Mouse (Mus musculus): ENCODE measurements around the gene Ptpn7.

Ptpn7 gene

DNA sequence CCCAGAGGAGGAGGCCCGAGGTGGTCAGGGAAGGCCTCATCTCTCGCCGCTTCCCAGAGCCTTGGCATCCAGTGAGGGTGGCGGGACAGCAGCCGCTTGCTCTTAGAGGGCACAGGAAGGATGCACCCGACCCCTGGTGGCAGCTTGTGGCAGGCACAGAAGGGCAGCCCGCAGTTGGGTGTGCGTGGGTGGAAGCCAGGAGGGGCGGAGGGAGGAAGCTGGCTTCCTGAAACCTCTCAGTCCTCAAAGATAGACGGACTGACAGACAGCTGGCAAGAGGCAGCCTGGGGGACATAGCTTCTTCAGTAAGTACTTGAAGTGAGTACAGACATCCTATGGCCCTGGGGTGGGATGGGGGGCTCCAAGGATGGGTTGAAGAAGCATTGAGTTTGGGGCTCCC, at the start of gene Ptpn7:
Gene Ptpn7 (plus strand): TSS at position 228 of the 400 bp plus-strand sequence.
- peak; percentile 96 for DNase-seq (ENCODE audit: low read depth, low spot score)

DNA sequence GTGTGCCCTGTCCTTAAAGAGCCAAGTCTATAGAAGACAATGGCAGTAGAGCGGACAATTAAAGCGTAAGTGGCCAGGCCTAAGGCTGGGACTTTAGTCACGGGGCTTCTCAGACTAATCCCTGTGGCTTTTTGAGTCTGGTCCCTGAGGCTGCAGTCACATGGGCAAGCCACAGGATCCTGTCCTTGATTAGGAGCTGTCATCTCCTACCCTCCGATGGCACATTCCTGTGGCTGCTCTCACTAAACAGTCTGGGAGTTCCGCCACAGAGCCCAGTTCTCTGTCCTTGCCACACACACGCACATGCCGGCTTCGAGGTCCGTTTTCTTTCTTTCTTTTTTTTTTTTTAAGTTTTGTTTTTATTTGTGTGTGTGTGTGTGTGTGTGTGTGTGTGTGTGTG, 49.0 kb upstream of the Ptpn7 start:
- no peak for DNase-seq (ENCODE audit: low read depth, low spot score)

DNA sequence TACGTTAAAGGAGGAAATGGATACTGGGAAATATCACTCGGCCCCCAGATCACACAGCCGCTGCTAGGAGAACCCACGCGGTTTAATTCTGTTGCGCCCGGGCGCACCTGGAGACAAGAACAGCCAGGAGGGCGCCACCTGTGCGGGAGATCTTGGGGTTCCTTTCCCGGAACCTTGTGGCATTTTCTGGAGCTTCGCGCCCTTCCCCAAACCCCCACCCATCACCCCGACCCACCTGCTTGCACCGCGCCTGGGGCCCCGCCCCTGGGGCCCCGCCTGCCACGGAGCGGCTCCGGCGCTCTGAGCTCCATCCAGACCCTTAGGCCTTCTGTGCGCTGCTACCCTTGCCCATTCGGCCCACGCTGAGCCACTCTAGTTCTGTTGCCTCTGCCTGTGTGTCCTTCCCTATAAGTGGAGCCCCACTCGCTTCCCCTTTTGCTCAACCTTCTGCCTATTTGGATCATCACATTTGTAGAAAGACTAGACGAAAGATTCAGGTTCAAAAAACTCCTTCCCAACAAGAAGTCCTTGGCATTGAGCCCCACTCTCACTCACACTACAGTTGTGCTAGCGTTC, 47.1 kb upstream of the Ptpn7 start:
- DNase-seq (ENCODE audit: low read depth, low spot score) = no peak

DNA sequence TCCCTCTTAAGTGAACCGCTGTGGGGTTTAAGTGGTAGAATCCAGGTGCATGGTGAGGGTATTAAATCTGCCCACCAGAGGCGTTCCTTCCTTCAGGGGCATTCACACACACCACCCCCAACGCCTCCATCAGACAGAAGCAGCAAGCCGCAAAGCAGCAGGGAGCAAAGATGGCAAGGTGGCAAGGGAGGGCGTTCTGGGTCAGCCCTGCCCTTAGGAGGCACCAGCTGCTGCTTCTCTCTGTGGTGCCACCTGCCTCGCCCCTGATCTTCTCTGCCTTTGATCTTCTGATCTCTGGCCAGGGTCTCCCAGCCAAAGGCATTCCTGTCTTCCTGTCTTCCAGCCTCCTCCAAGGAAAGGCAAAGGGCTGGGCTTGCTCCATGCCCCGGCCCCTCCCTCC, 46.5 kb upstream of the Ptpn7 start:
- no peak for DNase-seq (ENCODE audit: low read depth, low spot score)

DNA sequence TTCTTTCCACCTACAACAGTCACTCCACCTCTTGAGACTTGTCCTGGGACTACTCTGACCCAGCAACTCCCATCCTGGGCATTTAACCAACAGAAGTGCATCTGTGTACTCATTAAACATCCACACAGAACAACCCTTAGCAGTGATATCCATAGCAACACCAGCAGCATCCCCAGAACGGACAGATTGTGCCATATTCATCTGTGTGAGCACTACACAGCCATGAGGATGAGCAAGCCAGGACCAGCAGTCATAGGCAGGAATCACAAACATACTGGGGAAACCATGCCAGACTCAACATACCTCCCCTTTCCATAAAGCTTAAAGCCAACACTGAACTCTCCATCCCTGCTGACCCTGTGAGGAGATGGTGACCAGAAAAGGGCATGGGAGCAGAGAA, 45.1 kb upstream of the Ptpn7 start:
- DNase-seq (ENCODE audit: low read depth, low spot score) = no peak

DNA sequence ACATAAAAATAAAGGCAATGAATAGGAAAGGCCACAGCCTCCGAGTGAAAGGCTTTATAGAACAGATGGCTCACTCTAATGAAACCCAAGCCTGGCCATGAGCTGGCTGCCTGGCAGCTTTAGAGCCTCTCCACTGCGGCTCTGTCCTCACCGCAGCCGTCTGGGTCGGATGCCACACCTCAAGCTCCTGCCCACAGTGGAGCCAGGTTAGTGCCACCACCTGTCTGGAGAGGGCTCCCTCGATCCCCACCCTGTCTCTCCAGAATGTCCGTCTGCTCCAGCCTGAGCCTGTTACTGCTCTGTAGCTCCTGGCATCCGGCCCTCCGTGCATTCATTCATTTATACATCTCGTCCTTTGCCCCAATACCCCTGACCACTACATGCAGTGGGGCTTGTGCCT, 42.9 kb upstream of the Ptpn7 start:
- no peak for DNase-seq (ENCODE audit: low read depth, low spot score)

DNA sequence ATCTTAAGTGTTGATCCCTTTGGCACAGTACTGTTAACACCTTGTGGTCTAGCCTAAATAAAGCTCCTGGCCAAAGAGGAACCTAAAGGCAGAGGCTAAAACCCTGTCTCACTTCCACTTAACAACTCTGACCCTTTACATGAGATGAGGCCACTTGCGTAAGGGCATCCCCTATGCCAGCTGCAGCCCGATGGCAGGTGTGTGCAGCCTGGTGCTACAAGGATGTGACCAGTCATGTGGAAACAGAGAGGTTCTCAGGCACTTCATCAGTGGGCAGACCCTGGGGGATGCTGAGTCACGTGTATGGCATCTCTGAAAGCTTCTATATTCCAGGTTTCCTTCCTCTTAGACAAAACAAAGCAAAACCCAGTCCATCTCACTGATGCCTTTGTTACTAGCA, 41.6 kb upstream of the Ptpn7 start:
- DNase-seq (ENCODE audit: low read depth, low spot score) = no peak

DNA sequence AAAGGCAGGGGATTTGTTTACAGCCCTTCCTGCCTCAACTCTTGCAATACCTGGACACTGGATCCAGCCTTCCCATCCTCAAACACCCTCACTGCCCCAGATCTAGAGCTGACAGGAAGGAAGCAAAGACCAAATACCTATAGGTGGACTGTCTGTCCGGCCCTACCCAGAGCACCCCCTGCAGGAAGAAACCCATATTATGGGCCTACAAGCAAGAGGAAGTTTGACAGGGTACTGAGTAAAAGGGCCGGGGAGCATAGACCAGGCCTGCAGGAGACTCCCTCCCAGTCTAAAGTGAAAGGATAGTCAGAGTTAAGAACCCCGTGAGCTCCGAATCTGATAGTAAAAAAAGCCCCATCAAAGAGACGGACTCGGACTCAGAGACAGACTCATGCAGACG, 37.8 kb upstream of the Ptpn7 start:
- DNase-seq (ENCODE audit: low read depth, low spot score) = no peak

DNA sequence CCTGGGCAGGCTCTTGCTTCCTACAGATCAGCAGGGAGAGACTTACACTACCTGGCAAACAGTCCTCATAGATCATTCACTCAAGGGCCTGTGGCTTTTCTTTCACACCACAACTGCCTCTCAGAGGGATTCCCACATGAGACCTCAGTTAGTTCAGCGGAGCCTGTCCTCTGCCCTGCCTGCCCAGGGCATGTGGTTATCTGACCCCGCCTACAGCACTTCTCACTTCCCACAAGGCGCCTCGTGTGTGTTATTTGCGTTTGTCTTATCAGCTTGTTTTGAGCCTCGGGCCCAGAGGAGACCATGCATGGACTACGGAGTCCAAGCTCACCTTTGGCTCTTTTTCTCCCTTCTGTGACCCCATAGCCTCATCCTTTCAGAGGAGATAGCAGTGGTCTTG, 37.3 kb upstream of the Ptpn7 start:
- DNase-seq (ENCODE audit: low read depth, low spot score) = no peak

DNA sequence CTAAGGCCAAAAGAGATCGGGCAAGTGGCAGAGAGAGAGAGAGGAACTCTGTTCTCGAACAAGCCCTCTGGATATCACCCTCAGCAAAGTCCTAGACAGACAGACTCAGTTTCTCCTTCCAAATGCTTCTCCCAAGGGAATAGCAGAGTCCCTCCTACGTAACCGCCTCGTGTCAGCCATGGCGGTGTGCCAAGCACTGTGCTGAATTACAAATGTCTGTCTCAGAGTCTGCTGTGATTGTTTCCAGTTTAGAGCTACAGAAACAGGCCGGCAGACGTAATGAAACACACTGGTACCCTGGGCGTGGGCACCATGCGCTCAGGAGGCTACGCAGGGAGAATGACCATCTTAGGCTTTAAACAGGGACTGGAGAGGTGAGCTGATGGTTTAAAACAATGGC, 36.2 kb upstream of the Ptpn7 start:
- no peak for DNase-seq (ENCODE audit: low read depth, low spot score)

DNA sequence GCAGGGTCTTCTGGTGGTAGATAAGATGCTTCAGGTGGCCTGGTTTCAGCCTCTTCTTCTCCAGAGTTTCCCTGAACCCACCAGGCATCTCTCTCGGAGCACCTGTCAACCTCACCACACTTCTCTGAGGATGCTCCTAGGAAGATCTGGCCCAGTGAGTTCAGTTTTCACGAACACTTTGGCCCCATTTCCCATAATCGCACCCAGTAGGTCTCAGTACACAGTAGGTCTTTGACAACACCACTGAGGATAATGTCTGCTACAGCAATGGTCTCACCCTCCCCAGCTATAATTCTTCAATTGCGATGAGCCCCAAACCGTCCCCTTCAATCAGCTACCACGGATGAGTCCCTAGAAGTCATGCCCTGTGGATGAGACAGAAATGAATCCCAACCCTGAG, 35.1 kb upstream of the Ptpn7 start:
- DNase-seq (ENCODE audit: low read depth, low spot score) = no peak

DNA sequence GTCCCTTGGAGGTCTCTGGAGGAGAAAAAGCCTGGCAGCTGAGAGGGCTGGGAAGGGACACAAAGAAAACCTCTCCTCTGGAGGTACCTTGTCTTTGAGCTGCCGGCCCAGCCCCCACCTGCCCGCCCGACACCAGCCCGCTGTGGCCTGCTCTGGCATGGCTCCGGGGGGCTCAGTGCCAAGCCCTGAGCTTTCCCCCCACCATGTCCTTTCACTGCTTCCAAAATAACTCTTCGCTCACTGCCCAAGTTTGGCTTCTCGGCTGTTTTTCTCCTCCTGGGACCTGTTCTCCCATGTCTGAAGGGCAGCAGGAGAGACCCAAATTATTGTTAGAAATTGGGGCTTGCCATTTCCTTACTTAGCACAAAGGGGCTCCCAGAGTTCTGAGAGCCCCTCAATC, 34.1 kb upstream of the Ptpn7 start:
- no peak for DNase-seq (ENCODE audit: low read depth, low spot score)

DNA sequence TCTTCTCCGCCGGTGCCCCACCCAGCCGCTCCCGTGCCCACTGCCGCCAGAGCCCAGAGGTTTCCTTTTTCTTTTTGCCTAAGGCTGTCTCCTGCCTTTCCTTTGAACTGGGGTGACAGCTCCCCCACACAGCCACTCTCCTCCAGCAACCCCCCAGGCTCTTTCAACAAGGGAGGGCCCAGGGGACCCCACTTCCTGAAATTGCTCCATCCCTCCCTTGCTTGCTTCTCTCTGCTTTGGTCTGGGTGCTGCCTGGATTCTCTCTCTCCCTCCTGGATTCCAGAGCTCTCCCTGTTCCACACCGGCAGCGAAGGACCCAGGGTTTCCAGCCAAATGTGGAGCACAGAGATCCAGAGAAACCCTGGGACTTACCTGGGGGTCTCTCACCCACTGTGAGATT, 32.1 kb upstream of the Ptpn7 start:
- no peak for DNase-seq (ENCODE audit: low read depth, low spot score)

DNA sequence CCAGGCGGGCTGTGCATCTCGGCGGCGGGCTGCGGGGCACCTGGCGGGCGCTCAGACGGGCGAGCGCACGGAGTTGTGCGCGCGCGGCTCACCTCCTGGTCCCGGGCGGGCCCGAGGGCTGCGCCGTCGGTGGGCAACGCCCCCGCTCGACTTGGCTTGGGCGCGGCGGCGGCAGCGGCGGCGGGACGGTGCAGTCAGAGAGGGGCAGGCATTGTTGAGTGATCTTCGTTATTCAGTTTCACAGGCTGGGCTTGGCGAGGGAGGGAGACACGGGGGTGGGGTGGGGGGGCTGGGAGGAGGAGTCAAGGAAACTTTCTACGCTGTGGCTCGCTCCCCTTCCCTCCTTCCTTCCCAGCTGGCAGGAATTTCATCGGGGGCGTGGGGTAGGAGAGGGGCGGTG, 27.4 kb upstream of the Ptpn7 start, which contains the start of gene Lgr6:
Gene Lgr6 (minus strand): TSS at position 153 of the 400 bp plus-strand sequence.
- DNase-seq (ENCODE audit: low read depth, low spot score) = peak; percentile 61

DNA sequence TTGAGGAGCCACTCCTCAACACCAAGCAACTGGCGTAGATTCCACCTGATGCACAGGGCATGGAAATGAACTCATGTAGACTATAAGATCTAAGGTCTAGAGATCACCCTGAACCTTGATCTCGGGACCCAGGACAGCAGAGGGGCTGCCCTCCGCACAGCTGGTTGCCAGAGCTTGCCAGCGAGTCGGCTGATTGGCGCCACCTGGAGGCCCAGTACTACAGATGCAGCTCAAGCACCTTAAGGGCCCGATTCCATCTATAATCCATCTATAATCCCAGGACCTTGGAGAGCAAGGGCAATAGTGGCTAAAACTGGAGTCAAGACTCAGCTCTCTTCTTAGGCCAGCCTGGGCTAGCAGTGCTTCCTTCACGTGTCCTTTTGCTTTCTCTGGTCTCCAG, 26.5 kb upstream of the Ptpn7 start:
- peak; percentile 90 for DNase-seq (ENCODE audit: low read depth, low spot score)

DNA sequence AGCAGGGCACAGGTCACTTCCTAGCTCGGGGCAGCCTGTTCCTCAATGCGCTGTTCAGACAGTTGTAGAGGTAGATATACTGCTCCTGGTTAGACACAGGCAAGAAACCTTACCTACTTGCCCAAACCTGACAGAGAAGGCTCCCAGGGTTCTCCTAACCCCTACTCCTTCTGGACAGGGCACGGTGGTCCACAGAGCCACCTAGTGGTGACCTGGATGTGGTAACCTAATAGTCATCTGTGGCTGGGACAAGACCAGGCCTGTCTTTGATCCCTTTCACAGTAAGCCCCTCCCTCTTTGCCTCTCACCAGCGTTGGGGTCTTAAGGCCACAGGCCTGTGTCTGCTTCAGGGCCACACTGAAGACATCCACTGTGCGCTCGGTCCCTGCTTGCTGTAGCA, 23.9 kb upstream of the Ptpn7 start:
- DNase-seq (ENCODE audit: low read depth, low spot score) = peak; percentile 57

DNA sequence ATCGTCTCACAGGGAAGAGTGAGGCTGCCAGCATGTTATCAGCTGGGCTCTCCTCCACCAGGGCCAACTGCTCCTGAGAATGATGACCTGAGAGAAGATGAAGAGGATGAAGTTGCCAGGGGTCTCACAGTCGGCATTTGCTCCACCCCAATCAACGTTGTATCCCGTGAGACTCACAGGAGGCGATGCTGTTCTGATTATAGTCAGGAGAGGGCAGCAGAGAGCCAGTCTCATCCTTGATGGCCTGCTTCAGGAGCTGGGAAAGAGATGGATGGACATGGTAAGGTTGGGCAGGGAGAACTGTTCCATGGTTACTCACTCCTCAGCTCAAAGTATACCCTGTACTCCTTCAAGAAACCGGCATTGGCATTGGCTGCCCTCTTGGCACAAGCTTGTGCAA, 22.4 kb upstream of the Ptpn7 start:
- peak; percentile 80 for DNase-seq (ENCODE audit: low read depth, low spot score)

DNA sequence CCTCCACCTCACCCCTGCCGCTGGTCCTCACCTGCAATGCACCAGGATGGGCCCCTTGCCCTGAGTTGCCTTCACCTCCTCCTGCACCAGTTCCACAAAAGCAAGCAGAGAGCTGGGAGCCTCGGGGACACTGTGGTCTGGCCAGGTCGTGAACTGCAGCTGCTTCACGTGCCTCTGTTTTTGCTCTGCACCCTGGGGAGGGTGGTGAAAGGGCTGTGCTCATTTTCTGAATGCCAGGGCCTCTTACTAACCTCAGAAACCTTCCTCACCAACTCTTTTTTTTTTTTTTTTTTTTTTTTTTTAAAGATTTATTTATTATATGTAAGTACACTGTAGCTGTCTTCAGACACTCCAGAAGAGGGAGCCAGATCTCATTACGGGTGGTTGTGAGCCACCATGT, 21.2 kb upstream of the Ptpn7 start:
- DNase-seq (ENCODE audit: low read depth, low spot score) = peak; percentile 49

DNA sequence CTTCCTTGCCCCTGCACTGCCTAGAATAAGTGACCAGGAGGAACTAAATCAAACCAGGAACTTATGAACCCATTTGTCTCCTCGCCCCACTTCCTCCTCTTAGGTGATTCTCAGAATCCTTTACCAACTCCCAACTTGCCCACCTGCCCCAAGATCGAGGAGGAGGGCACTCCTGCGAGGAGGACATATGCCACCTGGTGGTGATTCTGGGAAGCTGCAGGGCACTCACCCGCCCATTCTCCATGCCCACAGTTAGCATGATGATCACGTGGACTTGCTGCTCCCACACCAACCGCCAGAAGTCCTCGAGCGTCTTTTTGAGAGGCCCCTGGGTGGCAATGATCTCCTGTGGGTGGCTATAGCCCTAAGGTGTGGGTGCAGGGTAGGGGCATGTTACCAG, 19.8 kb upstream of the Ptpn7 start:
- peak; percentile 88 for DNase-seq (ENCODE audit: low read depth, low spot score)

DNA sequence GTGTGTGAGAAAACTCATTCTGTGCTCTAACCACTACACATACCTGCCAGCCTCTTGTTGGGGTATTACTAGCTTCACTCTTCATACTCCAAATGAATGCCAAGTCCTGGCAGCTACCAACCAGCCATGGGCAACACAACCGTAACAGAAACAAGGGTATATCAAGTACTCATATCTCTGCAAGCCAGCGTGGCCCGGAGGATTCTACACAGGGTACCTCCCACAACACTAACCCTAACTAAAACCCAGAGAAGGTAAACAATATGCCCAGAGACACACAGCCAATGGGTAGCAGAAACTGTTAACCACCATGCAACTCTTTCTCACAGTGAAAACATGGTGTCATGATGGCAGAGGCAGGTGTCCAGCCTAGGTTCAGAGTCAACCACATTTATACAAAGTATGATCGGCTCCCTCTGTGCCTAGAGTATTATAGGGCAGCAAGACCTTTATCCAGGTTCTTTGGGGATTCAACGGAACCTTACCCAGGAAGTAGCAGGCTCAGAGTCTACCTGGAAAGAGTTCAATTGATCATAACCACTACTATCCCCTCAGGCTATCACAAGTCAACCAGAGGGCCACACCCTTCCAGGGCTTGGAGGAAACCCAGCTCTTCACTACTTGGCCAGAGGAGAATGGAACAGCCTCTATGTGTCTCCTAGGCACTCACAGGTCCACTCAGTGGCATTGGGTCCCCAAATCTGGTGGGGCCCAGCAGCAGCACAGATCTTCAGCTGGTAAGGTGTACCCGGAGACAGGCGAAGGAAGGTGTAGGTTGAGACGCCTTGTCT, 7.7 kb upstream of the Ptpn7 start:
- DNase-seq (ENCODE audit: low read depth, low spot score) = no peak

DNA sequence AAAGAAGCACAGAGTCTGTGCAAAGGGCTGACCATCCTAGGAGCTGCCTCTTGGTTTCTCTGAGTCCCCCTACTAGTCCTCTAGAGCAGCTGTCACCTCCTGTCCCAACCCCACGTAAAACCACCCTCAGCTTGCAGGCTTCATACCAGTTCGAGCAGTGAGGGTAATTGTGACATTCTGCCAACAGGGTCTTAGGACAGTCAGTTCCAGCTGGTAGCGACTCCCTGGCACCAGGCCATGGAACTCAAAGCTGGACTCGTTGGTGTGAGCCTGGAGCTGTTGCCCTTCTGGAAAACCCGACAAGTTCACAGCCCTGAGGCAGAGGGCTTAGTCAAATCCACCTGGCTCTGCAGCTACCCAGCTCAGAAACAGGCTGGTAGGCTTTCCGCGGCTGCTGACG, 6.5 kb upstream of the Ptpn7 start:
- no peak for DNase-seq (ENCODE audit: low read depth, low spot score)

DNA sequence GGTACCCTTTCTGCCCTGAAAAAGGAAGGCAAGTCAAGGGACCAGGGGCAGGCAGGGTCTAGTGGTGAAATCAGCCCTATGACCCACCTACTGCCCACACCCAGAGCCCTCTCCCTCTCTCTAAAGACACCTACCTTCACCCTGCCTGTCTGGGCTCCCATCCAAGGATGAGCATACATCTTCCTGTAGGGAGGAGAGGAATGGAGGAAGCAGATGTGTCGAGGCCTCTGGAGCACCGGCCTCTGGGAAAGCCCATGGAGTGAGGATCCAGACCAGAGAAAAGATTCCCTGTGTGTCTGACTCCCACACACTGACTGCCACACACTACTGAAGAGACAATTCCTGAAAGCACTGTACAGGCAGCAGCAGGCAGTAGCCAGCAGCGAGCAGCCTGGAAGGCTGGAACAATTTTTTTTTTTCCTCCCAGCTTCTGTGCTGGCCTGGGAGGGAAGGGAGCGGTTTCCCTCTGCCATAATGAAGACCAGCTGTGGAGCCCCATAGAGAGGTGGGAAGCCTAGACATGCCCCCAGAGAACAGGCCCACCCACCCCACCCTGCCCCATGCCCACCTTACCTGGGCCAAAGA, 6.0 kb upstream of the Ptpn7 start:
- no peak for DNase-seq (ENCODE audit: low read depth, low spot score)

DNA sequence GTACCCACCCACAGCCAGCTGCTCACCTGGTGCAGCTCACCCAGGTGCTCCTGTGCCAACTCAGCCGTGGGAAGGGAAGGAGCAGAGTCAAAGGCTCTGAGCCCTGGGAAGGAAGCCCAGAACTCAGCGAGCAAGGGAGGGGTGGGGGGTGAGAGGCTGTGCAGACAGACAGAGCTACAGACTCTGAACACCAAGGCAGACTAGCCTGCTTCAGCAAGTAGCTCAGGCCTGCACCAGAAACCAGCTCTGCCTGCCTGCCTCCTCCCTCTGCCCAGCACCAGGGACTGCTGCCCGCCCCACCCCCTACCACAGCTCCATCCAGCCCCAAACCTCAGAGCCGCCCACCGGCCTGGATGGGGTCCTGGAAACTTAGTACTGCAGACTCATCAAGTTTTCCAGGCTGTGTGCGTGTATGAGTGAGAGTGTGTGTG, 4.5 kb upstream of the Ptpn7 start:
- peak; percentile 66 for DNase-seq (ENCODE audit: low read depth, low spot score)
